Mouse (Mus musculus) heart, postnatal 0 days (tissue): Measurements from ENCODE around the gene Wwox.

Experiments used
- CTCF ChIP-seq: IDR thresholded peaks from 2 replicates; pipeline ENCODE4 v1.5.1; 2016; ENCODE audit warnings: antibody characterized with exemption, control low read depth, low read depth
- EP300 ChIP-seq: IDR thresholded peaks from 2 replicates; pipeline ENCODE4 v1.6.1; 2016; ENCODE audit warnings: antibody characterized with exemption, low read depth

DNA sequence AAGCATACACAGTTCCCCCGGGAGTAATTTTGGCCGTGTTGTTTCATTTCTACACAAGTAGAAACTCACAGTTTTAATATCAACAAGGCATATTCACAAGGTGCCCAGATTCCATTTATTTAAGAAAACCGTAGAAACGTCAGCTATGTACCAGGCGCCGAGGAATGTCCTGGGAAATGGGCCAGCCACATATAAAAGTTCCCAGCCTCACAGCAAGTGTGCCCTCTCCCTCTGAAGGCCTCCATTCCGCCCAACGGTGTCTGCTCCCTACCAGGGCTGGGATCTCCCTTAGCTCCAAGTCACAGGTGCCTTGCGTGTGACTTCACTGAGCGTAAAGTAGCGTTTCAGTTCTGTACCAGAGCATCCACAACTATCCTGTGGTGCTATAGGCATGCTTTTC lies 346.4 kb downstream of the Wwox start:
- TF ChIP-seq CTCF (no peak), EP300 (no peak)
